Mouse (Mus musculus): ENCODE measurements around the gene Cenpa.
"Not testable (repeated sequence)": the region's sequence is repeated elsewhere in the genome, so short reads cannot be mapped to it uniquely, and the experiment has no call there.

Cenpa gene

GRCm38 (mm10) chr5:30679593-30679992 is 13.0 kb downstream of the Cenpa start:
- DNase-seq (ENCODE audit: low spot score): no peak

- DNase-seq (ENCODE audit: low spot score): no peak
These were observed 15.4 kb downstream of the Cenpa start for GRCm38 (mm10) chr5:30681970-30682369.

- no peak for DNase-seq (ENCODE audit: low spot score)
These were observed 16.5 kb downstream of the Cenpa start for GRCm38 (mm10) chr5:30682967-30683600.

- no peak for DNase-seq (ENCODE audit: low spot score)
These were observed 17.4 kb downstream of the Cenpa start for GRCm38 (mm10) chr5:30683993-30684392.

GRCm38 (mm10) chr5:30686781-30687180 is 20.2 kb downstream of the Cenpa start:
- DNase-seq (ENCODE audit: low spot score): no peak

DNA sequence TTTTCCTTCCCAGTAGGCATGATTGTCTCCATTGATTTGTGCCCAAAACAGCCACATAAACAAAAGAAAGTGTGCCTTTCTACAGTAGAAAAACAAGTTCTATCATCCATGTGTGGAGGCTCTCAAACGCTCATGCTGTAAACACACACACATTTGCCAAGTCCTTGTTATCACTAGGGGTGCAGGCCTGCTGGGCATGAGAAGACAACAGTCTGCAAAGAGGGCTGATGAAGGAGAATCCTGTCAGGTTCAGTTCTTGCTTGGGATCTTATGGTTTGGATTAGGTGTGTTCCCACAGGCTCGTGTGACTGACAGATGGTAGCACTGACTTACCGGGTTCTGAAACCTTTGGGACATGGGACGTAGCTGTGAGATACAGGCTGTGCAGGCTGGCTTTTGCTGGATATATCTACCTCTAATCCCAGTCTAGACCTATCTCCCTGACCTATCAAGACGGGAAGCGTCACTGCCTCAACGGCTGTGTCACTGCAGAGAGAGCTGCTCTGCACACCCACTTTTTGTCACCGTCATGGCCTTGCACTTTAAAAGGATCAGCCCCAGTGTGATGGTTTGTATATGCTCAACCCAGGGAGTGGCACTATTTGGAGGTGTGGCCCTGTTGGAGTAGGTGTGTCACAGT is 33.9 kb downstream of the Cenpa start:
- DNase-seq (ENCODE audit: low spot score): no peak

- not testable (repeated sequence) for DNase-seq (ENCODE audit: low spot score)
These were observed 34.8 kb downstream of the Cenpa start for GRCm38 (mm10) chr5:30701373-30701772.

DNA sequence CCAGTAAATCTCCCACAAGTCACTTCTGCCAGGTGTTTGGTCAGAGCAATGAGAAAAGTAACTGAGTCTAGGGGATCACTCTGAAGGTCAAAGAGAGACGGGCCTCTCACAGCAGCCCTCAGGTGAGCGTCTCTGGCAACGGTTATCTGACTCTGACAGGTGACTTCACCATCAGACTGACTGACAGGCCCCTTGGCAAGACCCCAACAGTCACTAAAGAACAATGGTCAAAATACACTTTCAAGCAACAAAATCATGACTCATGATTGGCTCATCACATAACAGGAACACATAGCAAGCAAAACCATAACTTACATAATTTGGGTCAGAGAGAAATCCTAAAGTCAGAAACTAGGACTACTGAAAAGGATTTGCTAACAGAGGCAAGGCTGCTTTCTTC is 35.3 kb downstream of the Cenpa start:
- no peak for DNase-seq (ENCODE audit: low spot score)

GRCm38 (mm10) chr5:30709744-30710383 is 43.3 kb downstream of the Cenpa start:
- DNase-seq (ENCODE audit: low spot score): peak; percentile 73

DNA sequence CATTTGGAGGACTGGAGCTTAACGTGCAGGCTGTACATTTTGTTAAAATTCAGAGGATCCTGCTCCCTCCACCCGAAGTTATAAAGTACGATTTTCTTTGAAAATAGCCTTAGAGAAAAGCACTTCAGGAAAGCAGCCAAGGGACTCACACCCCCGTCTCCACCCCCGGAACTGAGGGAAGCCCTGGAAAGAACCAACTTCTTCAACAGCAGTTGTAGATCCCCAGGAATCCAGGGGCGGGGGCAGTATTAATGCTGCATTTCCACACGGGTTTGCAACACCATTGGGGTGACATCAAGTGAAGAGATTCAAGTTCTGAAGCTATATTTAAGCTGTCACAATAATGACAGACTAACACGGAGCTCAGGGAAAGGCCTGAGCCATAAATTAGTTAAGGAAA is 43.9 kb downstream of the Cenpa start:
- DNase-seq (ENCODE audit: low spot score): no peak

- DNase-seq (ENCODE audit: low spot score): no peak
These were observed 44.8 kb downstream of the Cenpa start, which contains the start of gene Dpysl5 for GRCm38 (mm10) chr5:30711147-30712001. Gene Dpysl5, plus strand, starts transcription at chr5:30711564.

DNA sequence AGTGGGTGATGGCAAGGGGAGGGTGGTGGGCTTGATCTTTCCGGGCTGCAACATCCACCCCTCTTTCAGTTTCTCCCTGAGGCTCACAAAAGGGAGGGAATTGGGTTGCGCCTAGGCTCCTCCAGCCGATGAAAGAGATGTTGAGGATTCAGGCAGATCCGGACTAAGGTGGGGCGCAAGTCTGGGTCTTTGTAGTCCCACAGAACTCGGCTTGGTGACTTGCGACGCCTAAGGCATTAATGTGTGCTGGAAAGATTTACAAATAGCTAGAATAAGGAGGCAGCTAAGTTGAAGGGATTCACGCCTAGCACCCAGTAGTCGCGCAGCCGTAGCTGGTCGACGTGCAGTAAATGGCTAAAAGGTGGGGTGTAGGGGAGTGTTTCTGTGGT is 45.4 kb downstream of the Cenpa start:
- DNase-seq (ENCODE audit: low spot score): no peak

DNA sequence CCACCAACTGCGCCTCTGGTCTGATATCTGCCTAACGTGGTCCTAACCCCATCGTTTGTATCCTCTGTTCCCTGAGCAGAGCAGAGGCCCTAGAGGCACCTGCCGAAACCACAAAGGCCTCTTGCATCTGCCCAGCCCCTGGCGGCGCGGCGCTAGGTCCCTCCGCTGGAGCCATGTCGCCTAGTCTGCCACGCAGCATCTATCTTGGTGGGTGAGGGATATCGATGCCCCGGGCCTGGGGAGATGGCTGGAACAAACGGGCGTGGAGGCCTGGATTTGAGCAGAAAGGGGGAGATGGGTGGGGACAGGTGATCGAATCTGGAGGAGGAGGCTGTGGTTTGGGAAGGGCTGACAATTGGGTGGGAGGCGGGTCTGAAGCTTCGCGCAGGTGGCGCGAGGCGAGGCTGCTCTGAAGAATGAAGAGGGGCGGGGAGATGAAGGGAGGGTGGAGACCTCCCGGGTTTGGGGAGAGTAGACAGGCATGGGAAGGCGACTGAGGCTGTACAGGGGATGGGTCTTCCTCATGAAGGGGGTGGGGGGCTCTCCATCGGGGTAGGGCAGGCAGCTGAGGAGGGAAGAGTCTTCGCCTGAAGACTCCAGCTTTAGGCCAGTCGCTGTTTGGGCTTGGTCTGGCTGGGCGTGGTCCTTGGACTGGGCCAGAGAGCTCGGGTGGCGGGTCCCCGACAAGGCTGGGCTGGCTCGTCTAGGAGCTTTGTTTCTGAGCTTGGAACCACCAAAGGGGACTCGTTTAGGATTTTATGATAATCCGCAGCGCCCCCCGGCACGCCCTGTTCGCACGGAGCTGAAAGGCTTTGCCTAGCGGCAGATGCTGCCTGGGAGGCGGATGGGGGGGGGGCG is 46.1 kb downstream of the Cenpa start:
- DNase-seq (ENCODE audit: low spot score): no peak

DNA sequence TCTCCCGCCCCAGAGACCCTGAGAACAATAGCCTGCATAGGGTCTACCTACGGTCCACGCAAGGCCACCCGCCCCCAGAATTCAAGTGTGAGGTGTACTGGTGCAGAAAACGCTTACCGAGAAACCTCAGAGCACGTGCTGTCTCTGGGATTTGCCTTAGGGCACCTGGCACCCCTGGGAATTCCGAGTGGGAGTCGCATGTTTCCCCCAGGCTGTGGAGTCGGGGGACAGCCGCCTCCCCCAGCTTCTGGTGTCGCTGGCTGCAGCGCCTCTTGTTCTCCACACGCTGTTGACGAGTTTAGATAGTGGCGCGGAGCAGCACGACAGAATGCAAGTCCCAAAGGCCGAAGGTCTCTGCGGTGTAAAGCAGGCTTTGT is 46.7 kb downstream of the Cenpa start:
- no peak for DNase-seq (ENCODE audit: low spot score)

DNA sequence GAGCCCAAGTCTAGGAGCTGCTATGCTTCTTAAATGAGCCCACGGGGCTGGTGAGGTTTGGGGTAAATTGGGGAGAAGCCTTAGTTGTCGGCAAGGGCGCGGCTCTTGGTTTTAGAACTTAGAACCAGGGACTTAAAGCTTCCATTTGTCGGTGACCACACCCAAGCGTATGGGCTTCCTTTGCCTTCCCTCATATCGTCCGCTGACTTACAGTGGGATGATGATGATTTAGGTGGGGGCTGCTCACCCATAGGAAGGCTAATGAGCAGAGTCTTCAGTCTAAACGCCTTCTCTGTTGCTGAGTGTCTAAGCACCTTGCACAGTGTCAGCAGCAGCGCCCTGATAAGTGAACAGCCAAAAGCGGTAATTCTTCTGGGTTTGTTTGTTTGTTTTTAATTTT is 47.1 kb downstream of the Cenpa start:
- no peak for DNase-seq (ENCODE audit: low spot score)

GRCm38 (mm10) chr5:30716311-30716710 is 49.7 kb downstream of the Cenpa start:
- DNase-seq (ENCODE audit: low spot score): no peak

DNA sequence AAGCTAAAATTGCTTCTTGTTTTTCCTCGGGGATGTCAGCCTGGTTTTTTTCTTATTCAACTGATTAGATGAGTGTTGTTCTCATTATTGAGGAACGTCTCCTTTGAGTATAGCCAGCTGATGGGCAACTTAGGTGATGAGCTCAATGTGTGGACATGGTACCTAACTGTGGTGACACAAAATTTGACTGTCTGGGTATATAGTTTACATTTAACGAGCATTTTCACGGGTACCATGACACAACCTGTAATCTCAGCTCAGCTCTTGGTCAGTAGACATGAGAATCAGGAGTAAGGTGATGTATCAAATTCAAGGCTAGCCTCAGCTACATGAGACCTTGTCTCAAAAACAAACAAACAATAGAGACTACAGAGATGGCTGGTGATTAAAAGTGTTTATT is 50.9 kb downstream of the Cenpa start:
- no peak for DNase-seq (ENCODE audit: low spot score)

GRCm38 (mm10) chr5:30717991-30718703 is 51.6 kb downstream of the Cenpa start:
- no peak for DNase-seq (ENCODE audit: low spot score)

DNA sequence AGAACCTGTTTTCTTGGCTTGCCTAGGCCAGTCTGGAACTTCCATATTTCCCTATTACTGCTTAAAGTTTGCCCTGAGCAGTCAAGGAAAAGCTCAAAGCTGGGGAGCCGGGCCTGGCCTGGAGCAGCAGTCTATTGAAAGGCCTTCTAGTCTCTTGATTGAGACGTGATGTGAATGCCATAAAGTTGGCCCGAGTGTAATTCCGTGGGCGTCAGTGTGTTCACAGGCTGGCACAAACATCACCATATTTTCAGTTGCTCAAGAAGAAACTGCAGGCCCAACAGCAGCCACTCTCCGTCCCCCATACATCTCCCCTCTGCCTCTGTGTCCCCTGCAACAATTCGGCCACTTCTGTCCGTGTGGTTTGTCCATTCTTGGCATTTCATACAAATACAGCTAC is 55.4 kb downstream of the Cenpa start:
- DNase-seq (ENCODE audit: low spot score): no peak
